Mouse (Mus musculus) bone marrow macrophage, adult 2 months (primary cell): ENCODE results near the gene Tanc2.

Experiments
- CTCF ChIP-seq: IDR thresholded peaks from 2 replicates; pipeline ENCODE4 v1.5.1; 2012; ENCODE audit warnings: low read depth, mild to moderate bottlenecking, low read length, moderate library complexity
- POLR2A ChIP-seq: IDR thresholded peaks from 2 replicates; pipeline ENCODE4 v1.6.1; 2012; ENCODE audit warnings: mild to moderate bottlenecking, low read depth, low read length, borderline replicate concordance

- TF ChIP-seq CTCF: no peak
- TF ChIP-seq POLR2A: no peak
These were observed 110.7 kb downstream of the Tanc2 start for GRCm38 (mm10) chr11:105700528-105700927.
